Mouse (Mus musculus) ES-E14 (cell line): ENCODE measurements around the gene Mbd3.

ENCODE experiments used
- MAFK ChIP-seq: IDR thresholded peaks from 2 replicates; pipeline ENCODE4 v1.6.1; 2014; ENCODE audit warnings: mild to moderate bottlenecking, low read depth, low read length, inconsistent platforms; ENCODE audit not compliant: insufficient read depth
- ZC3H11A ChIP-seq: IDR thresholded peaks from 2 replicates; pipeline ENCODE4 v1.6.1; 2012; ENCODE audit warnings: low read depth, mild to moderate bottlenecking, inconsistent platforms, low read length, borderline replicate concordance

- TF ChIP-seq ZC3H11A (no peak), MAFK (no peak)
Observed at GRCm38 (mm10) chr10:80395025-80395627, 4.2 kb downstream of the Mbd3 start.
